Mouse (Mus musculus): Measurements from ENCODE around the gene Carmil1. TPM values are rescaled to one million over a fixed set of nuclear protein-coding genes. Genes with fewer than 3 reads are reported as not detected.

The Carmil1 gene
- polyA plus RNA-seq, 1 experiment = 0.02 TPM

DNA sequence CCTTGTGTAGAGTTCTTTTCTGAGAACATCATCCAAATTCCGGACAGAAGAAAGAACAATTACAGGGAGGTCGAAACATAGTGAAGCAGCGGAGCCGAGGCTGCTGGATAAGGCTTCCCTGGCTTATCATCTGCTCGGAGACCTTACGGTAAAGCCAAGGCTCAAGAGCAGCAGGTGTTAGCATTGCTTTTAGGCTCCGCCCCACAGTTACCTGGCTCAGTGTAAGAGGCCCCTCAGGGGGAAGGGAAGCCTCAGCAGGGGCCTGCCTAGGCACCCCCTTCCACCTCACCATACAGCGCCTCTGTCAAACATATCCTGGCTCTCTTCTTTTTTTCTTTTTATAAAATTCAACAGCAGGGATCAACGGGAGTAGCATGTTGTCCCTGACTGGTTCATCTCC is 286.6 kb downstream of the Carmil1 start:
- H3K4me3 ChIP-seq (replicated peaks) = no peak overlapping the region
- no peaks in the 10 kb centered on the region for H3K9me3 ChIP-seq (ENCODE audit: control insufficient read depth, low read length)
- TF ChIP-seq GATA1 (IDR thresholded peaks at IDR 0.05; ENCODE audit: low read length) (no peak), TAL1 (IDR thresholded peaks at IDR 0.05; ENCODE audit: low read length) (no peak)
- peaks cover 38% of the 10 kb centered on the region for H3K27me3 ChIP-seq (ENCODE audit: control insufficient read depth)
- H3K4me1 ChIP-seq (ENCODE audit: control insufficient read depth) = no peaks in the 10 kb centered on the region
- H3K36me3 ChIP-seq (ENCODE audit: control insufficient read depth) = no peaks in the 10 kb centered on the region

GRCm38 (mm10) chr13:23990928-23991327 is 289.7 kb downstream of the Carmil1 start, which contains the start of gene Scgn:
TSS of gene Scgn (minus strand) at chr13:23991214.
- H3K36me3 ChIP-seq (ENCODE audit: control insufficient read depth) = no peaks in the 10 kb centered on the region
- no peaks in the 10 kb centered on the region for H3K4me1 ChIP-seq (ENCODE audit: control insufficient read depth)
- no peak for TF ChIP-seq TAL1 (IDR thresholded peaks at IDR 0.05; ENCODE audit: low read length)
- no peak for TF ChIP-seq GATA1 (IDR thresholded peaks at IDR 0.05; ENCODE audit: low read length)
- H3K4me3 ChIP-seq (replicated peaks) = no peak within 1 kb of the TSS
- H3K9me3 ChIP-seq (ENCODE audit: control insufficient read depth, low read length) = no peaks in the 10 kb centered on the region
- H3K27me3 ChIP-seq (ENCODE audit: control insufficient read depth) = peaks cover 36% of the 10 kb centered on the region

DNA sequence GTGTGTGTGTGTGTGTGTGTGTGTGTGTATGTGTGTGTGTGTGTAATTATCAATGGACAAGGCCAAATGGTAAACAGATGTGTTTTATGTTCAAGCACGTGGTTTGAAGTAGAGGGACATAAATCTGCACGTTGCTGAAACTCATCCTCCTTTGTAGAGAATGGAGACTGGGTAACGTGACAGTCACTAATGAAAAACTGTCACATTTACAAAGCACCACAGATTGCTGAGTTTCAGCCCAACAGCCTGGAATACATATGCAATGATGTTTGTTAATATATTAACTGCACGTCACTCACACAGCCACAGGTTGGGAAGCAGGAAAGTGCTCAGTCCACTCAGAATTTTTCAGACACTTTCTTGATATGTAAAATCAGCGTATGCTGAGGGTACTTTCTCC is 290.1 kb downstream of the Carmil1 start:
- Histone ChIP-seq H3K9me3 (ENCODE audit: control insufficient read depth, low read length) (no peaks in the 10 kb centered on the region), H3K4me3 (replicated peaks) (no peak overlapping the region), H3K36me3 (ENCODE audit: control insufficient read depth) (no peaks in the 10 kb centered on the region), H3K27me3 (ENCODE audit: control insufficient read depth) (peaks cover 36% of the 10 kb centered on the region), H3K4me1 (ENCODE audit: control insufficient read depth) (no peaks in the 10 kb centered on the region)
- TF ChIP-seq GATA1 (IDR thresholded peaks at IDR 0.05; ENCODE audit: low read length) (no peak), TAL1 (IDR thresholded peaks at IDR 0.05; ENCODE audit: low read length) (no peak)

GRCm38 (mm10) chr13:23985130-23985529 is 295.5 kb downstream of the Carmil1 start:
- Histone ChIP-seq H3K4me1 (ENCODE audit: control insufficient read depth) (no peaks in the 10 kb centered on the region), H3K36me3 (ENCODE audit: control insufficient read depth) (no peaks in the 10 kb centered on the region), H3K27me3 (ENCODE audit: control insufficient read depth) (no peaks in the 10 kb centered on the region), H3K9me3 (ENCODE audit: control insufficient read depth, low read length) (no peaks in the 10 kb centered on the region), H3K4me3 (replicated peaks) (no peak overlapping the region)
- TF ChIP-seq GATA1 (IDR thresholded peaks at IDR 0.05; ENCODE audit: low read length) (no peak), TAL1 (IDR thresholded peaks at IDR 0.05; ENCODE audit: low read length) (no peak)

DNA sequence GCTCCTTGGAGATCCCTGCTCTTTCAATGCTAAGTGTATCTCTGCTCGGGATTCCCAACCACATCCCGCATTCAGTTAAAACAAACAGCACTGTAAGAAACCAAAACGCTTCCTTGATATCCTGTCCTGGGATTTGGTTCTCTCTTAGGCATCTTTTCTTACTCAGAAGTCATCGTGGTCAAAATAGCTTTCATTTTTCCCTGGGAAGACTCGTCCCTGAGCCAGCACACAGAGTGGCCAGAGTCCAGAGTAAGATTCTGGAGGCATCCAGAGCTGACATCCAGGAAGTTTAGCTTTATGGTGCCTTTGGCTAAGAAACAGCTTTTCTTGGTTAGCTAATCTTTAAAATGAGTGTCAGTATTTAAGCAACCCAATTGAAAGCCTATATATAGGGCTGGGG is 308.3 kb downstream of the Carmil1 start:
- Histone ChIP-seq H3K4me3 (replicated peaks) (no peak overlapping the region), H3K36me3 (ENCODE audit: control insufficient read depth) (no peaks in the 10 kb centered on the region), H3K9me3 (ENCODE audit: control insufficient read depth, low read length) (no peaks in the 10 kb centered on the region), H3K27me3 (ENCODE audit: control insufficient read depth) (no peaks in the 10 kb centered on the region), H3K4me1 (ENCODE audit: control insufficient read depth) (no peaks in the 10 kb centered on the region)
- TF ChIP-seq GATA1 (IDR thresholded peaks at IDR 0.05; ENCODE audit: low read length) (no peak), TAL1 (IDR thresholded peaks at IDR 0.05; ENCODE audit: low read length) (no peak)

- Histone ChIP-seq H3K36me3 (ENCODE audit: control insufficient read depth) (no peaks in the 10 kb centered on the region), H3K4me3 (replicated peaks) (no peak overlapping the region), H3K9me3 (ENCODE audit: control insufficient read depth, low read length) (no peaks in the 10 kb centered on the region), H3K4me1 (ENCODE audit: control insufficient read depth) (no peaks in the 10 kb centered on the region), H3K27me3 (ENCODE audit: control insufficient read depth) (no peaks in the 10 kb centered on the region)
- no peak for TF ChIP-seq TAL1 (IDR thresholded peaks at IDR 0.05; ENCODE audit: low read length)
- TF ChIP-seq GATA1 (IDR thresholded peaks at IDR 0.05; ENCODE audit: low read length) = no peak
These were observed 308.7 kb downstream of the Carmil1 start for GRCm38 (mm10) chr13:23971870-23972269.

DNA sequence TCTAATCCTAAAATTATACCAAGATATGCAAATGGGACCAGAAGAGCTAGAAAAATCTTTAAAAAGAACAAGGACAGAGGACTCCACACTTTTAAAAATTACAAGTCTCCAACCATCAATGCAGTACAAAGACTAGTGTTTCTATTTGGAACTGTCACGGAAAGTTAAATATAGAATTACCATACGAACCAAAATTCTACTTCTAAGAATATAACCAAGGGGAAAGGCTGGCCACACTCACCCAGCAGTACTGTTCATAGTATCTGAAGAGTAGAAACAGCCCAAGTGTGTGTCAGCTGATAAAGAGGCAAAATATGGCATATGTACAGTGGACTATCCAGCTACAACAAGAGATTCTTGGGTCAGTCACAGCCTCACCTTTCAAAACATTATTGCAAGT is 315.7 kb downstream of the Carmil1 start:
- no peak for TF ChIP-seq TAL1 (IDR thresholded peaks at IDR 0.05; ENCODE audit: low read length)
- TF ChIP-seq GATA1 (IDR thresholded peaks at IDR 0.05; ENCODE audit: low read length) = no peak
- H3K4me1 ChIP-seq (ENCODE audit: control insufficient read depth) = no peaks in the 10 kb centered on the region
- H3K36me3 ChIP-seq (ENCODE audit: control insufficient read depth) = no peaks in the 10 kb centered on the region
- H3K4me3 ChIP-seq (replicated peaks) = no peak overlapping the region
- H3K27me3 ChIP-seq (ENCODE audit: control insufficient read depth) = no peaks in the 10 kb centered on the region
- no peaks in the 10 kb centered on the region for H3K9me3 ChIP-seq (ENCODE audit: control insufficient read depth, low read length)

Other genes starting within 250 kb of the Carmil1 start
- gene Cmah, start 46.6 kb upstream of the Carmil1 start, polyA plus RNA-seq (2012) = 0.04 TPM in 1 of 2 replicates, not detected in the other

Data from erythroblast, embryonic 14.5 days (primary cell).